Mouse (Mus musculus): ENCODE data around the gene Prm2.

Gene Prm2

DNA sequence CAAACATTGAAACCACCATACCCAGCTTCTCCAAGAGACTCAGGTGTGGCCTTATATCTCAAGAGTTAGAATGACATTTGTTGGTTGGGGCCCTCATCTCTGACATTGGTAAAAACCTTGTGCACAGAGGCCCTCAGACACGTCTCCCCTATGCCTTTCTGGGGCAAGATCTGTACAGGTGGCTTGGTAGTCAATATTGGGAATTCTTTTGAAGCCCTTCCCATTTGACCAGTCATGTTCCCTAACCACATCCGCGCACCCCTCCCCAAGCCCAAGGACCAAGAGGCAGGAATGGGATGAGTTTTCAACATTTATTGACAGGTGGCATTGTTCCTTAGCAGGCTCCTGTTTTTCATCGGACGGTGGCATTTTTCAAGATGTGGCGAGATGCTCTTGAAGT is at the start of gene Prm2:
Prm2 (minus strand) TSS at position 101 of the 400 bp plus-strand sequence.
- DNase-seq, result no peak

DNA sequence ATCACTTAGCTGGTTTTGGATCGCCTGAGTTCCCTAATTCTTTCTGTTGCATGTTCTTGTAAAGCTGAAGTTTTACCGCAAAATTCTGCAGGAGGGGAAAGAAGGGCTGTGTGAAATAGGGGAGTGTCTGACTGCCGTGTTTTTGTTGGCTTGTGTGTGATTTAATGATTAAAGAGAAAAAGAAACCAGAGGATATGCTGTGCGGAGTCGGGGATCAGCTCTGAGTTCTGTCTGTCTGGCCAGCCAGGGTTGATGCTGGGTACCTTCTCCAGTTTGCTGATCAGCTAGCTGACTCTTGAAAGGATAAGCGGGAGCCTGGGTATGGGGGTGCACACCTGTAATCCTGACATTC is 48.4 kb upstream of the Prm2 start:
- no peak for DNase-seq

- DNase-seq, result peak in 1 of 2 experiments; percentile 10
Measured at GRCm38 (mm10) chr16:10843486-10844318, 47.8 kb upstream of the Prm2 start.

- peak; percentile 42 to 55 for DNase-seq
Measured at GRCm38 (mm10) chr16:10842282-10842855, 46.4 kb upstream of the Prm2 start.

GRCm38 (mm10) chr16:10840018-10840417 is 44.1 kb upstream of the Prm2 start:
- DNase-seq, result no peak

GRCm38 (mm10) chr16:10838487-10839245 is 42.7 kb upstream of the Prm2 start:
- peak in 1 of 2 experiments; percentile 21 for DNase-seq

- DNase-seq, result no peak
Measured at GRCm38 (mm10) chr16:10837903-10838302, 42.0 kb upstream of the Prm2 start.

DNA sequence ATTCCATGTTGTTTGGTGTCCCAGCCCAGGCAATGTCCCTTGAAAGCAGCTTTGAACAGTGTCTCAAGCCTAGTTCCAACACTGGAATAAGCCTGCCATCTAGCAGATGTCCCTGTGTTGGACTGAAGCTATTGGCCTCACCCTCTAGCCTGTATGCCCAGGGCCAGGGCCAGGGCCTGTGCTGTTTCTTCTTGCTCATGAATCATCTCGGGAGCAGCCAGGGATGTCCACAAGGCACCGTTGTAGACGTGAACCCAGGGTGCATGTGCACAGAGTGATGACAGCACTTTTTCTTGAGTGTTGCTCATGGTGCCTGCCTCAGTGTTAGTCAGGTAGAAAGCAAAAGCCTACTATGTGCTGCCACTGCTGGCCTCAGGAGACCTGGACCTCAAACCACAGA is 41.3 kb upstream of the Prm2 start:
- DNase-seq, result no peak

DNA sequence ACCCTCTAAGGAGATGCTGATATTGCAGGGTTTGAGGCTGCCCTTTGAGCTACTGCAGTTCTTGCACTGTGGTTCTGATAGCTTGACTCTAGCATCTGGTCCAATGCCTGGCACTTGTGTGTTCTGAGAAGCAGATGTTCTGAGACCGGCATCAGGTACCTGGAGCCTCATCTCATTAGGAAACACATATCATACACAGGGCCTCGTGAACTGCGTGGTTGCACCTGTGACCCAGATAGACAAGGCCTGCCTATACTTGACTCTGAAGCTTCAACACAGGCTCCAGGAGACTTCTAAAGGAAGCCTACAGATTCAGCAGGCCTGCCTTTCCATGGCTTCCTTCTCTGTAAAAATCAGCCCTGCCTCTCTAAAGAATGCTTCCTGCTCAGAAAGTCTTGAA is 40.5 kb upstream of the Prm2 start:
- DNase-seq, result no peak

DNA sequence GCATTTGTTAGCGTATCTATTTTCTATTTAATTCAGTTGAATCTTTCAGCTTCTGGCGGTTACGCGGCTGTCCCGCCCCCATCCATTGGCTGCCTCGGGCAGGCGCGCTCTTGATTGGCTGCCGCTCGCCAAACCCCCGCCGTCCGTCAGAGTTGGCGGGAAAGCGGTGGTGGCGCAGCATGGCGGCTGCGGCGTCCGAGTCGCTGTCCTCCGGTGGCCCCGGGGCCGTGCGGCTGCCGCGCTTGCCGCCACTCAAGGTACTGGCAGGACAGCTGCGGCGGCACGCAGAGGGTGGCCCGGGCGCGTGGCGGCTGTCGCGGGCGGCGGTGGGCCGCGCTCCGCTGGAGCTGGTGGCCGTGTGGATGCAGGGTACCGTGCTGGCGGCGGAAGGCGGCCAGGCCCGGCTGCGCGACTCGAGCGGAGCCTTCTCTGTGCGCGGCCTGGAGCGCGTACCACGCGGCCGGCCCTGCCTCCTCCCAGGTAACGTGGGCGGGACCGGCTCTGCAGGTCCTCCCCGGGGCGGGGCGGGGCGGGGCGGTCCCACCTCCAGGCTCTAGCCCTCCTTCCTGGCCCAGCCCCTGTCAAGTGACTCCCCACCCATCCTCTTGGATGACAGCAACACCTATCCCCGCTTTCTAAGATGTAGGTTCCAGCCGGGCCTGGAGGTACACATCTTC is 39.1 kb upstream of the Prm2 start, which contains the start of gene Rmi2:
Rmi2 (plus strand) TSS at position 149 of the 677 bp plus-strand sequence.
- peak; percentile 81 for DNase-seq

DNA sequence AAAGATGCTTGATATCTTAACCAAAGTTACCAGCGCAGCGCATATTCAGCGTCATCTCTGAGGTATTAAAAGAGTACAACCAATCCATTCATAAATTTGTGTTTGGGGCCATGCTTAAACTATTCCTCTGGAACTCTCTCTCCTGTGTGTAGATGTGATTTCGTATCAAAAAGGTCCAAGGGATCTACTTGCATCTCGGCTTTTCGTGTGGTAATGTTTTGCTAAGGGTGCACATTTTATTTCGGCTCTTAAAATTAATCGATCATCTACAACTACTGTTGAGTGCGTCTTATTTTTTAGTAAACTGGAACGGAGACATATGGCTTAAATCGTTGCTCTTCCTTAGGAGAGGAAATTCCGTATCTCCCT is 38.6 kb upstream of the Prm2 start:
- no peak for DNase-seq

DNA sequence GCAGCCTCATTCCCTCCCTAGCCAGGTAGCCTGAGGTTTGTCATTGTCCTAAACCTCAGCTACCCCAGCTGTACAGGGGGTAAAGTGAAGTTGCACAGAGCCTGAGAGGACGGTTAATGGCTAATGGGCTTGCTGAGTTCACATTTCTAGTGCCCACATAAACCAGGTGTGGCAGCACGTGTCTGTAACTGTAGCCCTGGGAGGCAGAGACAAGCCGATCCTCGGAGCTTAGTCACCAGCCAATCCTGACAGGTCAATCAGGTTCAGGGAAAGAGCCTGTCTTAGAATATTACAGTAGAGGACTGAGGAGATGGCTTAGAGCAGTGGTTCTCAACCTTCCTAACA is 32.5 kb upstream of the Prm2 start:
- peak; percentile 44 to 61 for DNase-seq

GRCm38 (mm10) chr16:10827766-10828460 is 32.0 kb upstream of the Prm2 start:
- no peak for DNase-seq

DNA sequence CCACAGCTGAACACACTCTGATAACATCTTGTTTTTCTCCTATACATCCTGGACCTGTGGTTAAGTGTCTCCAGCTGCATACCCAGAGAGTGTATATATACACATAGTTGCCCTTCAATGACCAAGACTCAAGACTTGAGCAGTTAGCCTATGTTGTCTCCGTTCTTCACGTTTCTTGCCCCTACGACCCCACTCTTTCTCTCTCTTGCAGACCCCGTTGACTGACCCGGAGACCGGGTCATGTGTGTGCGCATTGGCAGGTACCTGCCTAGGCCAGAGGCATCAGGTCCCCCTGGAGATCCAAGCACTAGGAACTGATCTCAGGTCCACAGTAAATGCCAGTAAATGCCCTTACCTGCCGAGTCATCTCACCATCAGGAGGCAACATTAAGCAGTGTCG is 31.3 kb upstream of the Prm2 start:
- no peak for DNase-seq

DNA sequence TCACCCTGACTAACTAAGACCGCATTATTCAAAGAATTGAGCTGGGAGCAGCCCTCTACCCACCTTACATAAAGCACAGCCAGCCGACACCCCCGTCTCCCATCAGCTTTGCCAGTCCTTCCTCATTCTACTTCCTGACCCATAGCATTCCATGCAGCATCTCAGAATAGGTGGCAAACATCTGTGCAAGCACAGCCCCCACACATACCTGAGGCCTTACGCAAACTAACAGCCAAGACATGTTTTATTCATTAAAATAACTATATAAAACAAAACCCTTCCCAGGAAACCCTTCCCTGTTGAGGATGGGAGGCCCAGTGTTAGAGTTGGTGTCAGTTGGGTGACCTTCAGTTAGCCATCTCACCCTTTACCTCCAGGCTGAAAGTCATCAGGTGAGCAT is 29.9 kb upstream of the Prm2 start:
- no peak for DNase-seq

GRCm38 (mm10) chr16:10824536-10824935 is 28.6 kb upstream of the Prm2 start:
- DNase-seq, result no peak

GRCm38 (mm10) chr16:10821387-10821786 is 25.5 kb upstream of the Prm2 start:
- no peak for DNase-seq

GRCm38 (mm10) chr16:10819966-10820365 is 24.0 kb upstream of the Prm2 start:
- no peak for DNase-seq

- no peak for DNase-seq
Measured at GRCm38 (mm10) chr16:10818579-10819135, 22.7 kb upstream of the Prm2 start.

DNA sequence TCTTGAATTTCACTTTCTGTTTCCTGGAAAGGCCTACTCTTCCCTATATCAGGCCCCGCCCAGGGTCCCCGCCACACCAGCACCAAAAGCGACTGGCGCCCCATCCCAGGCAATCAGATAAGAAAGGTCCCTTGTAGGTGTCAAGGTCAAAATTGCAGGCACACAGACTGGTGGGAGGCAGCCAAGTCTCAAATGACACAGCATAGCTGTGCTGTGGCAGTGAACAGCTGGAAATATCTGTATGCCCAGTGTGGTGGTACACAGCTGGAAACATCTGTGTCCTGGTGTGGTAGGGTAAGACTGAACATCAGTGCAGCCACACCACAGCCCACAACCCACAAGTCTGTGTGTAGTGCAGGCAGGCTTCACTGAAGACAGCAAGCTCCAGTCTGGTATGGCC is 18.9 kb upstream of the Prm2 start:
- DNase-seq, result no peak

DNA sequence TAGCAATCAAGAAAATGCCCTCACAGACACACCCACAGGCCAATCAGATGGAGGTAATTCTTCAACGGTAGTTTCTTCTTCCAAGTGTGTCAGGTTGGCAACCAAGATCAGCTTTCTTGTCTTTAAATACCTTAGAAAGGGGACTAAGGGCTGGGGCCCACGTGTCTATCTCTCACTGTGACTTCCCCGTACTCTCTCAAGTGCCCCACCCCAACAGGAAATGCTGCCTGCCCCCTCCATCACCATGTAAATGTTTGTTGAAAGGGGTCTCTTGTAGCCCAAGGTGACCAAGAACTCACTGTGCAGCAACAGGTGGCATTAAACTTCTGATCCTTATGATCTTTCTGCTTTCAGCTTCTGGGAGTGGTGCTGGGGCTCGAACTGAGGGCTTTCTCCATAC is 17.8 kb upstream of the Prm2 start:
- DNase-seq, result no peak

DNA sequence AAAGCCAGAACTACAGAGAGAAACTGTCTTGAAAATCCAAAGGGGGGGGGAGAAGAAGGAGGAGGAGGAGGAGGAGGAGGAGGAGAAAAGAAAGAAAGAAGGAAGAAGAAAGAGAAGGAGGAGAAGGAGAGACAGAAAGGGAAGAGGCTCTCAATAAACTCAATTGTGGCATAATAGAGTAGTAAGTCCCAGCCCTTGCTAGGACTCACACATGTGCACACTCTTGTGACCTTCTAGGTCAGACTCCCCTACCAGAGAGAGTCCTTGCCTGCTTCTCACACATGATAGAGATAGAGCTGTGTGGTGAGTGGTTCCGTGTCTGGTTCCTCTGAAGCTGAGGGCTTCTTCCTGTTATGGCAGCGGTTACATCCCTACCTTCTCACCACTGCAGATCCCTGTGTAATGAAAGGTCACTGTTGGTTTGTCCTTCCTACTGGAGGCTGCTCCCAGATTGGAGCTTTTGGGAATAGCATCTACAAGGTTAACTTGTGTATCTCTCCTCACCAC is 17.0 kb upstream of the Prm2 start, which contains the start of gene Gm11172:
Gm11172 (plus strand) TSS at position 51 of the 507 bp plus-strand sequence.
- no peak for DNase-seq
